Mouse (Mus musculus): Measurements from ENCODE around the gene Slc24a2. TPM values are rescaled to one million over a fixed set of nuclear protein-coding genes. Genes with fewer than 3 reads are reported as not detected.

Slc24a2 gene
- polyA plus RNA-seq, 1 experiment from 2014 or later: 2.1 TPM

DNA sequence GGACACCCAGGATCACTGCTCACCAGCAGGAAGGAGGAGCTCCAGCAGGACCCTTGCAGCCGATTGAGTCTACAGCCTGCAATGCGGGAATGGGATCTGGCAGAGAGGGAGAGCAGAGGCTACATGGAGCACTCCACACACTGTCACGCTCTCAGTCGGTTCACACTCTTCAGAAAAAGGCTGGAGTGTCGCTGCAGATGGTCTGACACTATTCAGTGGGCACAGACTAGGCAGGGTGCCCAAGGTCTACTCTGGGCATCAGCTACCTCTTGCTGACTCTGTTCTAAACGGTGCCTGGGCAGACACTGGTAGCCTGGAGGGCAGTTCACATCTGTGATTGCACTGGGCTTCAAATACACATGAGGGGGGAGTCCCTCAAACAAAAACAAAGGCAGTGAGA, 141.6 kb downstream of the Slc24a2 start:
- Histone ChIP-seq H3K9ac (replicated peaks; ENCODE audit: low read depth, low read length) (no peak overlapping the region), H3K27me3 (replicated peaks; ENCODE audit: control insufficient read depth, insufficient read depth, low read length) (no peaks in the 10 kb centered on the region), H3K4me2 (ENCODE audit: low read length) (no peak overlapping the region), H3K36me3 (ENCODE audit: control insufficient read depth, insufficient read depth) (no peaks in the 10 kb centered on the region), H3K9me3 (ENCODE audit: control insufficient read depth, low read length) (no peaks in the 10 kb centered on the region), H3K4me3 (replicated peaks; ENCODE audit: low read length) (no peak overlapping the region), H3K27ac (ENCODE audit: low read length) (no peak overlapping the region), H3K4me1 (replicated peaks; ENCODE audit: control insufficient read depth, insufficient read depth, low read length) (peaks cover 7% of the 10 kb centered on the region; the same call in 1 of the 2 replicates)
- WGBS: 57% methylated on average over 6 of the region's 6 CpGs
- ATAC-seq: peak; percentile 78

DNA sequence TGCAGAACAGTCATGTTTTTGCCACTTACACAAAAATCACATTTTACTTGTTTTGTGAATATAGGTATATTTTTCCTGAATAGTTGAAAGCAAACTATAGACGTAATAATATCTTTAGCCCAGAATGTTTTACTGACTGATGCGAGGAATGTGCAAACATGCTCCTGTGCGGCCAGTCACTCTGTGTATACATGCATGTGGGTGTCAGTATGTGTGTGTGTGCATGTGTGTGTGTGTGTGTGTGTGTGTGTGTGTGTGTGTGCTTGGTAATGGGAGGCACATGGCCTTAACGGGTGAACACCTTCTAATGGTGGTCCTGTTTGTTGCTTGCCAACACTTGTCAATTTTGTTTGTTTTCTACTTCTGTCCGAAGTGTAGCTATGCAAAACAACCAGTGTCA, 142.7 kb downstream of the Slc24a2 start:
- 75% methylated on average over 5 of the region's 5 CpGs for WGBS
- no peaks in the 10 kb centered on the region for H3K9me3 ChIP-seq (ENCODE audit: control insufficient read depth, low read length)
- no peaks in the 10 kb centered on the region for H3K27me3 ChIP-seq (replicated peaks; ENCODE audit: control insufficient read depth, insufficient read depth, low read length)
- no peak overlapping the region for H3K27ac ChIP-seq (ENCODE audit: low read length)
- no peaks in the 10 kb centered on the region for H3K36me3 ChIP-seq (ENCODE audit: control insufficient read depth, insufficient read depth)
- ATAC-seq: no peak
- H3K9ac ChIP-seq (replicated peaks; ENCODE audit: low read depth, low read length): no peak overlapping the region
- H3K4me2 ChIP-seq (ENCODE audit: low read length): no peak overlapping the region
- peaks cover 7% of the 10 kb centered on the region; the same call in 1 of the 2 replicates for H3K4me1 ChIP-seq (replicated peaks; ENCODE audit: control insufficient read depth, insufficient read depth, low read length)
- H3K4me3 ChIP-seq (replicated peaks; ENCODE audit: low read length): no peak overlapping the region

DNA sequence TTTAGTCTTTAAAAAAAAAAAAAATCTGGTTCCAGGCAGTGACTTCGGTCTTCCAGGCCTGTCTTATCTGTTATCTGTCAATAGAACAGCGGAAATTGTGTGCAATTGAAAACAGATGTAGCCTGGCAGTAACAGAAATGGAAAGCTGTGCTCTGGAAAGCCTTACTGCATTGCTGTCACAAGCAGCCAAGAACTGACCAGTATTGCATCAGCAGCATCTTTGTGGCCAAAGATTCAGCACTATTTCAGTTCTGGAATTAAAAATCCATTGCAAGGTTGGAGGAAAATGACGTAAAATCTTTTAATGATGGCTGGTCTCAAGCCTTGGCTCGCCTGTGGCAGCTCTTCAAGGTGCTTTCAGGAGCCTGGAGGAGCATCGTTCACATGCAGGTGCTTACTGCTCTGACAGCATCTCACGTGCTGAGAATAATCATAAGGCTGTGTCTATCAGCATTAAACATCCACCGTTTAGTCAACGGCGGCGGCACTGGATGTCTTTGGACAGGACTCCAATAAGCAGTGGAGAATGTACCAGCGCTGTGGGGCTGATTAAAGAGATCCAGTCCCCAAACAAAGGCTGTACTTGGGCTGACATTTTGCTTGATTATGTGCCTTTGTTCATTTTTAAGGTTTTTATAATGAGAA, 143.2 kb downstream of the Slc24a2 start:
- ATAC-seq: peak; percentile 72
- H3K4me2 ChIP-seq (ENCODE audit: low read length): no peak overlapping the region
- no peaks in the 10 kb centered on the region for H3K9me3 ChIP-seq (ENCODE audit: control insufficient read depth, low read length)
- H3K4me1 ChIP-seq (replicated peaks; ENCODE audit: control insufficient read depth, insufficient read depth, low read length): peaks cover 7% of the 10 kb centered on the region; the same call in 1 of the 2 replicates
- H3K4me3 ChIP-seq (replicated peaks; ENCODE audit: low read length): no peak overlapping the region
- H3K27ac ChIP-seq (ENCODE audit: low read length): no peak overlapping the region
- no peaks in the 10 kb centered on the region for H3K27me3 ChIP-seq (replicated peaks; ENCODE audit: control insufficient read depth, insufficient read depth, low read length)
- no peaks in the 10 kb centered on the region for H3K36me3 ChIP-seq (ENCODE audit: control insufficient read depth, insufficient read depth)
- WGBS: 54% methylated on average over 11 of the region's 11 CpGs
- no peak overlapping the region for H3K9ac ChIP-seq (replicated peaks; ENCODE audit: low read depth, low read length)

DNA sequence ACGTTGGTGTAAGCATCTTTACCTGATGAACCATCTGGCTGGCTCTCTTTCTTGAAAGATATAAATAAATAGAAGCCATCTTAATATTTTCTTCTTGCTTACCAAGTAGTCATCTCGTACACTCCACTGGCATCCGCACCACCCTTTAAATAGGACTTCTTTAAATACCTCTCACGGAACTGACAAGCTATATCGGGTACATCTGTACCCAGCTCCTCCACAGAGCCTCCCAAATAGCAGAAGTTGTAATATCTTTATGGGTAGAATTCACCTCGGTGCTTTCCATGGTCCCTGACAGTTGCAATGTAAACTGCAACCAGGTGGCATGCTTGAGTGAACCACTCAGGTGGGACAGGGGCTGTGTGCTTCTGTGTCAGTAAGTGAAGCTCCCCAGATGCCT, 149.0 kb downstream of the Slc24a2 start:
- Histone ChIP-seq H3K9ac (replicated peaks; ENCODE audit: low read depth, low read length) (no peak overlapping the region), H3K4me2 (ENCODE audit: low read length) (no peak overlapping the region), H3K36me3 (ENCODE audit: control insufficient read depth, insufficient read depth) (no peaks in the 10 kb centered on the region), H3K4me3 (replicated peaks; ENCODE audit: low read length) (no peak overlapping the region), H3K27me3 (replicated peaks; ENCODE audit: control insufficient read depth, insufficient read depth, low read length) (no peaks in the 10 kb centered on the region), H3K4me1 (replicated peaks; ENCODE audit: control insufficient read depth, insufficient read depth, low read length) (no peaks in the 10 kb centered on the region), H3K9me3 (ENCODE audit: control insufficient read depth, low read length) (no peaks in the 10 kb centered on the region), H3K27ac (ENCODE audit: low read length) (no peak overlapping the region)
- WGBS: 87% methylated on average over 6 of the region's 6 CpGs
- ATAC-seq: no peak

DNA sequence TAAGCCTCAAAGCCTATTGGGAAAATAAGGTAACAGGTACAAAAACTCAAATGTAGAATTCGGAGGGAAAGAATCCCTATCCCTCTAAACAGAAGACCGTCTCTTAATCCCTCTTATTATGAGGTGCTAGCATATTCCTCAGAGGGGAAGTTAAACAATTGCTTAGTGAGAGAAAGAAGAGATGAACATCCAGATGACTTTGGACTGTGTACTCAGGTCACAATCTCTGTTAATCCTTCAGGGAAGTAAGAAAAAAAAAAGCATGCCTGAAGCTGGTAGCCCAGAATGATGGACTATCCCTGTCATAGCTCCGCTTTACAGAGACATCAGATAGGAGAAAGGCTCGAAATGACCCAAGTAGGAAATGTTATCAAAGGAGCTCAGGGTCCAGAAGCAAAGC, 151.0 kb downstream of the Slc24a2 start:
- ATAC-seq: no peak
- no peak overlapping the region for H3K4me3 ChIP-seq (replicated peaks; ENCODE audit: low read length)
- H3K9me3 ChIP-seq (ENCODE audit: control insufficient read depth, low read length): no peaks in the 10 kb centered on the region
- H3K4me1 ChIP-seq (replicated peaks; ENCODE audit: control insufficient read depth, insufficient read depth, low read length): no peaks in the 10 kb centered on the region
- no peak overlapping the region for H3K9ac ChIP-seq (replicated peaks; ENCODE audit: low read depth, low read length)
- no peaks in the 10 kb centered on the region for H3K27me3 ChIP-seq (replicated peaks; ENCODE audit: control insufficient read depth, insufficient read depth, low read length)
- no peak overlapping the region for H3K27ac ChIP-seq (ENCODE audit: low read length)
- H3K36me3 ChIP-seq (ENCODE audit: control insufficient read depth, insufficient read depth): no peaks in the 10 kb centered on the region
- H3K4me2 ChIP-seq (ENCODE audit: low read length): no peak overlapping the region
- WGBS: 85% methylated on average over 4 of the region's 4 CpGs

DNA sequence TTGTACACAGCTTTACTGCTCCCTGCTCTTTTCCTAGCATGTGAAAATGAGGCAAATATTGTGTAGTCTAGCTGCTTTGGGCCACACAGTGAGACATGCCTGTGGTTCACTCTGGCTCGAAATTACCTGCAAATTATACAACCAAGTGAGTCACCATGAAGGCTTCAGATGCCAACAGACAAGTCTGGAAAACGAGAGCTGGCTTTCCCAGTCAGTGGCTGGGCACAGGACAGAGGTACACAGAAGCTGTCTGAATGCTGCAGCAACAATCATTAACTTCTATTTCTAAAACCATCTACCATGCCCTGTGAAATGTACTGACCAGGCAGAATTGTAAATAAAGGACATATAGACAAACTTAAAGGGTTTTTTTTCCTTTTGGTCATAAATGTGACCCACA, 151.6 kb downstream of the Slc24a2 start:
- Histone ChIP-seq H3K9ac (replicated peaks; ENCODE audit: low read depth, low read length) (no peak overlapping the region), H3K4me1 (replicated peaks; ENCODE audit: control insufficient read depth, insufficient read depth, low read length) (no peaks in the 10 kb centered on the region), H3K27me3 (replicated peaks; ENCODE audit: control insufficient read depth, insufficient read depth, low read length) (no peaks in the 10 kb centered on the region), H3K4me3 (replicated peaks; ENCODE audit: low read length) (no peak overlapping the region), H3K36me3 (ENCODE audit: control insufficient read depth, insufficient read depth) (no peaks in the 10 kb centered on the region), H3K27ac (ENCODE audit: low read length) (no peak overlapping the region), H3K4me2 (ENCODE audit: low read length) (no peak overlapping the region), H3K9me3 (ENCODE audit: control insufficient read depth, low read length) (no peaks in the 10 kb centered on the region)
- WGBS: 57% methylated on average over 2 of the region's 2 CpGs
- ATAC-seq: no peak

DNA sequence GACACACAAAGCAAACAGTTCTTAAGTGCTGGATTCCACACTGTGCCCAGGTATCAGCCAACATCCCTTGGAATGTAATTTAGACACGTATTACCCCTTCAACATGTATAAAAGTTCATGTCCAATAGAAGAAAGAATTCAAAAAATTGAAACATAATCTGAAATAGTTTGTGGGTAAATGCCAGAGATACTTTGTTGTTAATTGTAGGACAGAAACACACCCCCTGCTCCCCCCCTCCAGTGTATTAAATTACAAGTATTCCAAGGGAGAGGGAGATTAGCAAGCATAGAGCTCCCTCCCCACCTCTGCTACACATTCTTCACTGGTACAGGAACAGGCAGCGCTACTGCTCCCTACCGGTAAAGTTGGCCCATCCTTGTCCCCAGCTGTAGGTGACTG, 154.5 kb downstream of the Slc24a2 start:
- no peak overlapping the region for H3K9ac ChIP-seq (replicated peaks; ENCODE audit: low read depth, low read length)
- no peaks in the 10 kb centered on the region for H3K9me3 ChIP-seq (ENCODE audit: control insufficient read depth, low read length)
- no peak overlapping the region for H3K4me2 ChIP-seq (ENCODE audit: low read length)
- no peaks in the 10 kb centered on the region for H3K27me3 ChIP-seq (replicated peaks; ENCODE audit: control insufficient read depth, insufficient read depth, low read length)
- 60% methylated on average over 3 of the region's 3 CpGs for WGBS
- no peak overlapping the region for H3K4me3 ChIP-seq (replicated peaks; ENCODE audit: low read length)
- no peaks in the 10 kb centered on the region for H3K4me1 ChIP-seq (replicated peaks; ENCODE audit: control insufficient read depth, insufficient read depth, low read length)
- H3K36me3 ChIP-seq (ENCODE audit: control insufficient read depth, insufficient read depth): no peaks in the 10 kb centered on the region
- H3K27ac ChIP-seq (ENCODE audit: low read length): no peak overlapping the region
- ATAC-seq: no peak

DNA sequence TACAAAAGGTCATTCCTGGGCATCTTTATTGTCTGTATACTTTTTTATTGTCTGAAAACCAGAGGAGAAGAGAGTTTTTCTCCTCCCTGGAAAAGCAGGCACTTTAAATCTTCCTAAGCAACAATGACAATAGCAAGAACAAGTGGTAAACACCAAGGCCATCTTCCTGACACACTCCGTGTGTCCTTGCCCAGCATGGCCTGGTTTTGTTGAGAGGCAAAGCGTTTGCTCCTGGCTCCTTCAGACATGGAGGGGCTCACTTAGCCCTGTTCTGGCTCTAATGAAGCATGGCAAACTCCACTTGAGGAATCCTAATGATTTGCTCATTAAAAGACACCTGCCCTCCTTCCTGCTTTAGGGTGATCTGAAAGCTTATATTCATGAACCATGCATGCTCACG, 162.2 kb downstream of the Slc24a2 start:
- H3K4me1 ChIP-seq (replicated peaks; ENCODE audit: control insufficient read depth, insufficient read depth, low read length): peaks cover 5% of the 10 kb centered on the region; the same call in 1 of the 2 replicates
- H3K4me2 ChIP-seq (ENCODE audit: low read length): no peak overlapping the region
- H3K27ac ChIP-seq (ENCODE audit: low read length): no peak overlapping the region
- no peaks in the 10 kb centered on the region for H3K9me3 ChIP-seq (ENCODE audit: control insufficient read depth, low read length)
- ATAC-seq: no peak
- H3K27me3 ChIP-seq (replicated peaks; ENCODE audit: control insufficient read depth, insufficient read depth, low read length): no peaks in the 10 kb centered on the region
- 49% methylated on average over 3 of the region's 3 CpGs for WGBS
- no peaks in the 10 kb centered on the region for H3K36me3 ChIP-seq (ENCODE audit: control insufficient read depth, insufficient read depth)
- no peak overlapping the region for H3K4me3 ChIP-seq (replicated peaks; ENCODE audit: low read length)
- no peak overlapping the region for H3K9ac ChIP-seq (replicated peaks; ENCODE audit: low read depth, low read length)

DNA sequence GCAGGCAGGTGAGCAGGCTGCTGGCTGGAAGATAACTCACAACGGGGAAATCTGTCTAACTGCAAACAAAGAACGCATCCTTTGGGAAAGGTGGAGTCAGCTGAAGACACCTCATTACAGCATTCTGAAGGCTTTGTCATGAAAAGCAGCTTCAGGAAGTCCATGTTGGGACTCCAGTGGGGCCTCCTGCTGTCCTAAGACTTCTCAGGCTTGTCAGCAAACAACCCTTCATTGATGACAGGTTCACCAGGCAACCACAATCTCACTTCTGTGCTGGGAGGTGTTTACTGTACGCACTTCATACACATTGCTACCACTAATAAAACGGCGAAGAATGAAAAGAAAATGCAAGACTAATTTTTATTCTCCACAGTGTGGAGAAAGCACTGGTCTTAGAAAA, 165.1 kb downstream of the Slc24a2 start:
- Histone ChIP-seq H3K36me3 (ENCODE audit: control insufficient read depth, insufficient read depth) (no peaks in the 10 kb centered on the region), H3K9ac (replicated peaks; ENCODE audit: low read depth, low read length) (no peak overlapping the region), H3K27me3 (replicated peaks; ENCODE audit: control insufficient read depth, insufficient read depth, low read length) (no peaks in the 10 kb centered on the region), H3K27ac (ENCODE audit: low read length) (no peak overlapping the region), H3K4me1 (replicated peaks; ENCODE audit: control insufficient read depth, insufficient read depth, low read length) (peaks cover 22% of the 10 kb centered on the region), H3K4me2 (ENCODE audit: low read length) (no peak overlapping the region), H3K9me3 (ENCODE audit: control insufficient read depth, low read length) (no peaks in the 10 kb centered on the region), H3K4me3 (replicated peaks; ENCODE audit: low read length) (no peak overlapping the region)
- 76% methylated on average over 5 of the region's 5 CpGs for WGBS
- no peak for ATAC-seq

DNA sequence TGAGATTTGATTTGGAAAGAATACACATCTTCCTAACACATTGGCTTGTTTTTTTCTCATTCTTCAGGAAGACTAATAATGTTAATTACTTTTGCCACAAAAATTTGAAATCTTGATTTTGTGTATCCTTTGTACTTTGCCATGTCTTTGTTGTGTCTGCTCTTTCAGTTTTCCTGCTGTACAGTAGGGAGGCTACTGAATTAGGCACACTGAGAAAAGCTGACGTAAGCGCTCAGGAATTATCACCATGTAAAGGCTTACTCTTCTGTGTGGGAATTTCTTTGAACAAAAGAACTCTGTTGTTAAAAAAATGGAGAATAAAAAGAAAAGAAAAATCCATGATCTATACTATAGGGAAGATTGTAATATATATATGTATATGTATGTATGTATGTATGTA, 165.7 kb downstream of the Slc24a2 start:
- WGBS: 56% methylated on average over 2 of the region's 2 CpGs
- H3K4me1 ChIP-seq (replicated peaks; ENCODE audit: control insufficient read depth, insufficient read depth, low read length): peaks cover 22% of the 10 kb centered on the region
- no peak overlapping the region for H3K9ac ChIP-seq (replicated peaks; ENCODE audit: low read depth, low read length)
- H3K4me3 ChIP-seq (replicated peaks; ENCODE audit: low read length): no peak overlapping the region
- H3K36me3 ChIP-seq (ENCODE audit: control insufficient read depth, insufficient read depth): no peaks in the 10 kb centered on the region
- peak; percentile 66 for ATAC-seq
- no peaks in the 10 kb centered on the region for H3K27me3 ChIP-seq (replicated peaks; ENCODE audit: control insufficient read depth, insufficient read depth, low read length)
- H3K27ac ChIP-seq (ENCODE audit: low read length): no peak overlapping the region
- no peak overlapping the region for H3K4me2 ChIP-seq (ENCODE audit: low read length)
- H3K9me3 ChIP-seq (ENCODE audit: control insufficient read depth, low read length): no peaks in the 10 kb centered on the region
